Comparison of ENCODE assay signal across 9 mouse cellular contexts in the genomic region with DNA sequence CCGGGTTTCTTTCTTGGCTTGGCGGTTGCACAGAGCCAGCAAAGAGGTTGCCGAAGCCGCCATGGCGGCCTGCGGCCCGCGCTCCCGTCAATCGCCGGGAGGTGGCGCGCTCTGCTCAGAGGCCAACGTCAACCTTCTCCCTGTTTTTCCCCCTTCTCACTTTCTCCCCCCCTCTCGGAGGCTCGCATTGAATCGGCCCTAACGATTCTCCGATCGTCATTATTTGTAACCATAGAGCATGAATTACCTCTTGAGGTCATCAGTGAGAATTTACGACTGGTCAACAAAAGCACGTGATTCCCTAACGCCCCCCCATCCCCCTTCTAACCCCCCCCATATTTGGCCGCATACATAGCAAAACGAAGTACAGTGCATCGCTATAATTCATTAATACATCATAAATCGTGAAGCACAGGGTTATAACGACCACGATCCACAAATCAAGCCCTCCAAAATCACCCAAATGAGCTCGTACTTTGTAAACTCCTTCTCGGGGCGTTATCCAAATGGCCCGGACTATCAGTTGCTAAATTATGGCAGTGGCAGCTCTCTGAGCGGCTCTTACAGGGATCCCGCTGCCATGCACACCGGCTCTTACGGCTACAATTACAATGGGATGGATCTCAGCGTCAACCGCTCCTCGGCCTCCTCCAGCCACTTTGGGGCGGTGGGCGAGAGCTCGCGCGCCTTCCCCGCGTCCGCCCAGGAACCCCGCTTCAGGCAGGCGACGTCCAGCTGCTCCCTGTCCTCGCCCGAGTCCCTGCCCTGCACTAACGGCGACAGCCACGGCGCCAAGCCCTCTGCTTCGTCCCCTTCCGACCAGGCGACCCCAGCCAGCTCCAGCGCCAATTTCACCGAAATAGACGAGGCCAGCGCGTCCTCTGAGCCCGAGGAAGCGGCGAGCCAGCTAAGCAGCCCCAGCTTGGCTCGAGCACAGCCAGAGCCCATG. TPM values are rescaled to one million over a fixed set of nuclear protein-coding genes. Genes with fewer than 3 reads are reported as not detected.
DNase-seq lines count a peak whose midpoint lies in the region; ATAC-seq and TF ChIP-seq lines count a peak whose summit lies in the region.
"Had no signal": no experiment of that assay in that cellular context is flagged by ENCODE, and none has a peak within 500 bp of the region (broad histone marks: within the 10 kb centered on the region; RNA-seq: fewer than 3 reads in every experiment).

A gene (plus strand): TSS at position 186 of the 949 bp plus-strand sequence.

- no peak within 1 kb of the TSS for H3K4me2 ChIP-seq in forebrain, embryonic 16.5 days (ENCODE audit: low read length)
- peak within 1 kb of the TSS; percentile 30 for H3K4me2 ChIP-seq in hindbrain, postnatal 0 days (ENCODE audit: low read depth, low read length)
- peak within 1 kb of the TSS; percentile 58 for H3K4me2 ChIP-seq in liver, embryonic 12.5 days

- 0 out of 2 replicates have a peak within 1 kb of the TSS, but pooled peaks have one; percentile 1 for H3K4me3 ChIP-seq in forebrain, embryonic 10.5 days
- H3K4me3 ChIP-seq in forebrain, embryonic 16.5 days (replicated peaks; ENCODE audit: low read length): no peak within 1 kb of the TSS
- H3K4me3 ChIP-seq in hindbrain, postnatal 0 days (ENCODE audit: low read length): peak within 1 kb of the TSS; percentile 30
- H3K4me3 ChIP-seq in liver, embryonic 12.5 days: peak within 1 kb of the TSS; percentile 34

- under 1% methylated on average over 69 of the region's 69 CpGs for WGBS in forebrain, embryonic 10.5 days
- WGBS in forebrain, embryonic 16.5 days: 1% methylated on average over 69 of the region's 69 CpGs
- WGBS in hindbrain, postnatal 0 days: 1% methylated on average over 69 of the region's 69 CpGs
- under 1% methylated on average over 69 of the region's 69 CpGs for WGBS in liver, embryonic 12.5 days (ENCODE audit: insufficient replicate concordance)

- H3K27ac ChIP-seq in forebrain, embryonic 10.5 days: no peak within 1 kb of the TSS
- no peak within 1 kb of the TSS for H3K27ac ChIP-seq in forebrain, embryonic 16.5 days (ENCODE audit: low read length)
- peak within 1 kb of the TSS; percentile 69 for H3K27ac ChIP-seq in hindbrain, postnatal 0 days
- H3K27ac ChIP-seq in liver, embryonic 12.5 days: 0 out of 2 replicates have a peak within 1 kb of the TSS, but pooled peaks have one; percentile 25

- peaks cover 24% of the 10 kb centered on the region for H3K4me1 ChIP-seq in forebrain, embryonic 10.5 days
- no peaks in the 10 kb centered on the region; the same call in 1 of the 2 replicates for H3K4me1 ChIP-seq in forebrain, embryonic 16.5 days (replicated peaks; ENCODE audit: control insufficient read depth, insufficient read depth, low read length)
- H3K4me1 ChIP-seq in hindbrain, postnatal 0 days (ENCODE audit: insufficient read depth, low read length): no peaks in the 10 kb centered on the region
- 0 out of 2 replicates have a peak, but pooled peaks cover 7% of the 10 kb centered on the region for H3K4me1 ChIP-seq in liver, embryonic 12.5 days

- TF ChIP-seq CTCF in hindbrain, postnatal 0 days (IDR thresholded peaks at IDR 0.05; ENCODE audit: low read depth): peak; percentile 88

- H3K36me3 ChIP-seq in forebrain, embryonic 10.5 days (replicated peaks): no peaks in the 10 kb centered on the region
- no peaks in the 10 kb centered on the region for H3K36me3 ChIP-seq in forebrain, embryonic 16.5 days (ENCODE audit: control insufficient read depth, insufficient read depth)
- H3K36me3 ChIP-seq in hindbrain, postnatal 0 days (ENCODE audit: insufficient read depth, low read length): no peaks in the 10 kb centered on the region
- no peaks in the 10 kb centered on the region for H3K36me3 ChIP-seq in liver, embryonic 12.5 days

- DNase-seq in forebrain, embryonic 10.5 days (ENCODE audit: extremely low spot score, low spot score): peak; percentile 78
- DNase-seq in R1 (ENCODE audit: low read depth, low spot score): peak; percentile 82
- peak; percentile 89 for DNase-seq in forelimb bud, embryonic 11.5 days (ENCODE audit: low read depth, low spot score)
- peak; percentile 83 for DNase-seq in hindbrain, postnatal 0 days (ENCODE audit: low spot score)
- DNase-seq in neural tube, embryonic 10.5 days (ENCODE audit: extremely low spot score, low spot score): peak; percentile 70

- no peak for ATAC-seq in forebrain, embryonic 16.5 days
- ATAC-seq in hindbrain, postnatal 0 days: peak; percentile 49; the same call in 1 of the 2 replicates
- no peak for ATAC-seq in liver, embryonic 12.5 days
- ATAC-seq in erythroblast, adult 5-6 weeks (replicated peaks; ENCODE audit: low FRiP score, poor library complexity, severe bottlenecking): no peak

- H3K9ac ChIP-seq in forebrain, embryonic 16.5 days (replicated peaks; ENCODE audit: low read depth, low read length): no peak within 1 kb of the TSS
- H3K9ac ChIP-seq in hindbrain, postnatal 0 days (replicated peaks; ENCODE audit: low read length): peak within 1 kb of the TSS; percentile 53
- H3K9ac ChIP-seq in liver, embryonic 12.5 days: peak within 1 kb of the TSS; percentile 52; the same call in 1 of the 2 replicates

- peaks cover 100% of the 10 kb centered on the region for H3K27me3 ChIP-seq in forebrain, embryonic 10.5 days (ENCODE audit: poor library complexity, severe bottlenecking)
- peaks cover 97% of the 10 kb centered on the region for H3K27me3 ChIP-seq in forebrain, embryonic 16.5 days (replicated peaks; ENCODE audit: control insufficient read depth, insufficient read depth, low read length)
- H3K27me3 ChIP-seq in hindbrain, postnatal 0 days (ENCODE audit: insufficient read depth, low read length): peaks cover 75% of the 10 kb centered on the region
- peaks cover 100% of the 10 kb centered on the region for H3K27me3 ChIP-seq in liver, embryonic 12.5 days (replicated peaks)

- no peaks in the 10 kb centered on the region for H3K9me3 ChIP-seq in forebrain, embryonic 10.5 days
- no peaks in the 10 kb centered on the region for H3K9me3 ChIP-seq in forebrain, embryonic 16.5 days (ENCODE audit: control insufficient read depth, low read length)
- H3K9me3 ChIP-seq in hindbrain, postnatal 0 days (ENCODE audit: low read length): no peaks in the 10 kb centered on the region
- no peaks in the 10 kb centered on the region for H3K9me3 ChIP-seq in liver, embryonic 12.5 days (replicated peaks)

RNA-seq across cellular contexts. Expression of the gene that starts here (rescaled TPM):
- polyA plus RNA-seq in forebrain, embryonic 10.5 days (2016; fragmentation: Nextera tagmentation; extraction: Ambion mirVana): not detected in 2 replicates
- polyA plus RNA-seq in forebrain, embryonic 16.5 days (2015; fragmentation: Nextera tagmentation; extraction: Ambion mirVana): not detected in 2 replicates
- 16.5 and 24.3 TPM in 2 replicates for total RNA-seq in hindbrain, postnatal 0 days (2014; rRNA removed)
- polyA plus RNA-seq in hindbrain, postnatal 0 days (2015; fragmentation: Nextera tagmentation; extraction: Ambion mirVana): 109 and 113 TPM in 2 replicates
- 1.3 and 1.5 TPM in 2 replicates for polyA plus RNA-seq in liver, embryonic 12.5 days (2016; fragmentation: Nextera tagmentation; extraction: Ambion mirVana)
- not detected in 2 replicates for total RNA-seq in erythroblast, adult 5-6 weeks (2015; ENCODE audit: low replicate concordance)
- total RNA-seq in erythroblast, adult 5-6 weeks (2017; ENCODE audit: low replicate concordance): not detected in 2 replicates
- total RNA-seq: MEL had no signal

Comparison
In these comparisons a context has a peak if more than half of its experiments do, and no peak if none do; other contexts are left out.
1. RNA of the gene that starts here (total RNA-seq): 16.5 to 24.3 TPM in hindbrain, postnatal 0 days; not detected in erythroblast, adult 5-6 weeks; every median in the first group is over 10 times any median in the second.
2. RNA of the gene that starts here (polyA plus RNA-seq): 109 to 113 TPM in hindbrain, postnatal 0 days; 1.3 to 1.5 TPM in liver, embryonic 12.5 days, not detected in forebrain, embryonic 10.5 days and not detected in forebrain, embryonic 16.5 days; every median in the first group is over 10 times any median in the second.
3. Peak in DNase-seq and H3K4me3 ChIP-seq in forebrain, embryonic 10.5 days; RNA of the gene not detected or under 1 TPM.
4. H3K27ac ChIP-seq: peak in hindbrain, postnatal 0 days (single experiment) and liver, embryonic 12.5 days (single experiment); none in forebrain, embryonic 10.5 days (single experiment) and forebrain, embryonic 16.5 days (single experiment).
5. Peak in every context shown above with its lines, with median percentiles within 50 percentile points of each other: DNase-seq.